Mouse (Mus musculus): ENCODE measurements around the gene Lpin2. TPM values are rescaled to one million over a fixed set of nuclear protein-coding genes. Genes with fewer than 3 reads are reported as not detected.
A peak's percentile ranks its signal among the peaks of the same experiment; 100 is the strongest.

Gene Lpin2
- polyA plus RNA-seq (2015; fragmentation: Nextera tagmentation; extraction: Ambion mirVana) = 54.1 and 65.8 TPM in 2 replicates

GRCm38 (mm10) chr17:71182211-71182721 is at the start of gene Lpin2:
Gene Lpin2 (plus strand): TSS chr17:71182560.
- no peaks in the 10 kb centered on the region for H3K36me3 ChIP-seq (ENCODE audit: insufficient read depth, low read length)
- H3K27me3 ChIP-seq (replicated peaks; ENCODE audit: insufficient read depth, low read length) = no peaks in the 10 kb centered on the region
- no peaks in the 10 kb centered on the region for H3K9me3 ChIP-seq (ENCODE audit: low read length)
- H3K4me2 ChIP-seq (replicated peaks; ENCODE audit: low read depth, low read length) = peak within 1 kb of the TSS; percentile 77
- peak; percentile 57 for DNase-seq (ENCODE audit: low spot score)
- peak within 1 kb of the TSS; percentile 88 for H3K9ac ChIP-seq (replicated peaks; ENCODE audit: low read depth)
- 16% methylated on average over 6 of the region's 6 CpGs for WGBS
- peak within 1 kb of the TSS; percentile 94 for H3K27ac ChIP-seq (ENCODE audit: low read length)
- no peak for ATAC-seq
- no peak for TF ChIP-seq CTCF (IDR thresholded peaks at IDR 0.05)
- H3K4me1 ChIP-seq (ENCODE audit: insufficient read depth, low read depth, low read length) = peaks cover 9% of the 10 kb centered on the region; the same call in 1 of the 2 replicates
- peak within 1 kb of the TSS; percentile 93 for H3K4me3 ChIP-seq (ENCODE audit: low read depth, low read length)

GRCm38 (mm10) chr17:71132856-71133439 is 49.4 kb upstream of the Lpin2 start:
- no peaks in the 10 kb centered on the region for H3K27me3 ChIP-seq (replicated peaks; ENCODE audit: insufficient read depth, low read length)
- no peak overlapping the region for H3K4me2 ChIP-seq (replicated peaks; ENCODE audit: low read depth, low read length)
- ATAC-seq (no peak), DNase-seq (ENCODE audit: low spot score) (no peak)
- H3K4me3 ChIP-seq (ENCODE audit: low read depth, low read length) = no peak overlapping the region
- WGBS = 75% methylated on average over 11 of the region's 11 CpGs
- TF ChIP-seq EP300 (IDR thresholded peaks at IDR 0.05) (no peak), CTCF (IDR thresholded peaks at IDR 0.05) (no peak)
- H3K36me3 ChIP-seq (ENCODE audit: insufficient read depth, low read length) = no peaks in the 10 kb centered on the region
- no peak overlapping the region for H3K9ac ChIP-seq (replicated peaks; ENCODE audit: low read depth)
- peaks cover 4% of the 10 kb centered on the region; the same call in 1 of the 2 replicates for H3K4me1 ChIP-seq (ENCODE audit: insufficient read depth, low read depth, low read length)
- no peaks in the 10 kb centered on the region for H3K9me3 ChIP-seq (ENCODE audit: low read length)
- no peak overlapping the region for H3K27ac ChIP-seq (ENCODE audit: low read length)

- H3K27ac ChIP-seq (ENCODE audit: low read length) = no peak overlapping the region
- no peak overlapping the region for H3K9ac ChIP-seq (replicated peaks; ENCODE audit: low read depth)
- ATAC-seq (no peak), DNase-seq (ENCODE audit: low spot score) (no peak)
- peaks cover 4% of the 10 kb centered on the region; the same call in 1 of the 2 replicates for H3K4me1 ChIP-seq (ENCODE audit: insufficient read depth, low read depth, low read length)
- H3K36me3 ChIP-seq (ENCODE audit: insufficient read depth, low read length) = no peaks in the 10 kb centered on the region
- no peak overlapping the region for H3K4me2 ChIP-seq (replicated peaks; ENCODE audit: low read depth, low read length)
- H3K27me3 ChIP-seq (replicated peaks; ENCODE audit: insufficient read depth, low read length) = no peaks in the 10 kb centered on the region
- no peaks in the 10 kb centered on the region for H3K9me3 ChIP-seq (ENCODE audit: low read length)
- H3K4me3 ChIP-seq (ENCODE audit: low read depth, low read length) = no peak overlapping the region
- WGBS = 93% methylated on average over 3 of the region's 3 CpGs
- TF ChIP-seq EP300 (IDR thresholded peaks at IDR 0.05) = no peak
- TF ChIP-seq CTCF (IDR thresholded peaks at IDR 0.05) = no peak
These were observed 47.9 kb upstream of the Lpin2 start for GRCm38 (mm10) chr17:71134441-71134955.

- H3K27me3 ChIP-seq (replicated peaks; ENCODE audit: insufficient read depth, low read length) = no peaks in the 10 kb centered on the region
- TF ChIP-seq EP300 (IDR thresholded peaks at IDR 0.05) (no peak), CTCF (IDR thresholded peaks at IDR 0.05) (no peak)
- H3K4me1 ChIP-seq (ENCODE audit: insufficient read depth, low read depth, low read length) = peaks cover 4% of the 10 kb centered on the region; the same call in 1 of the 2 replicates
- H3K27ac ChIP-seq (ENCODE audit: low read length) = no peak overlapping the region
- no peak overlapping the region for H3K9ac ChIP-seq (replicated peaks; ENCODE audit: low read depth)
- 25% methylated on average over 5 of the region's 5 CpGs for WGBS
- no peaks in the 10 kb centered on the region for H3K9me3 ChIP-seq (ENCODE audit: low read length)
- DNase-seq (ENCODE audit: low spot score) = peak; percentile 50
- H3K4me3 ChIP-seq (ENCODE audit: low read depth, low read length) = no peak overlapping the region
- H3K4me2 ChIP-seq (replicated peaks; ENCODE audit: low read depth, low read length) = no peak overlapping the region
- H3K36me3 ChIP-seq (ENCODE audit: insufficient read depth, low read length) = no peaks in the 10 kb centered on the region
- ATAC-seq = peak; percentile 38; the same call in 1 of the 2 replicates
These were observed 47.3 kb upstream of the Lpin2 start for GRCm38 (mm10) chr17:71135108-71135507.

- ATAC-seq (no peak), DNase-seq (ENCODE audit: low spot score) (no peak)
- WGBS = 80% methylated on average over 5 of the region's 5 CpGs
- Histone ChIP-seq H3K4me1 (ENCODE audit: insufficient read depth, low read depth, low read length) (peaks cover 4% of the 10 kb centered on the region; the same call in 1 of the 2 replicates), H3K36me3 (ENCODE audit: insufficient read depth, low read length) (no peaks in the 10 kb centered on the region), H3K27me3 (replicated peaks; ENCODE audit: insufficient read depth, low read length) (no peaks in the 10 kb centered on the region), H3K4me3 (ENCODE audit: low read depth, low read length) (no peak overlapping the region), H3K9me3 (ENCODE audit: low read length) (no peaks in the 10 kb centered on the region), H3K4me2 (replicated peaks; ENCODE audit: low read depth, low read length) (no peak overlapping the region), H3K9ac (replicated peaks; ENCODE audit: low read depth) (no peak overlapping the region), H3K27ac (ENCODE audit: low read length) (no peak overlapping the region)
- no peak for TF ChIP-seq EP300 (IDR thresholded peaks at IDR 0.05)
- TF ChIP-seq CTCF (IDR thresholded peaks at IDR 0.05) = no peak
These were observed 46.5 kb upstream of the Lpin2 start for GRCm38 (mm10) chr17:71135866-71136265.

GRCm38 (mm10) chr17:71136384-71137333 is 45.7 kb upstream of the Lpin2 start:
- DNase-seq (ENCODE audit: low spot score) (no peak), ATAC-seq (no peak)
- Histone ChIP-seq H3K4me3 (ENCODE audit: low read depth, low read length) (no peak overlapping the region), H3K27me3 (replicated peaks; ENCODE audit: insufficient read depth, low read length) (no peaks in the 10 kb centered on the region), H3K27ac (ENCODE audit: low read length) (no peak overlapping the region), H3K4me2 (replicated peaks; ENCODE audit: low read depth, low read length) (no peak overlapping the region), H3K36me3 (ENCODE audit: insufficient read depth, low read length) (no peaks in the 10 kb centered on the region), H3K9ac (replicated peaks; ENCODE audit: low read depth) (no peak overlapping the region), H3K4me1 (ENCODE audit: insufficient read depth, low read depth, low read length) (peaks cover 4% of the 10 kb centered on the region; the same call in 1 of the 2 replicates), H3K9me3 (ENCODE audit: low read length) (no peaks in the 10 kb centered on the region)
- TF ChIP-seq CTCF (IDR thresholded peaks at IDR 0.05) (no peak), EP300 (IDR thresholded peaks at IDR 0.05) (no peak)
- 37% methylated on average over 16 of the region's 16 CpGs for WGBS

Measured in lung, postnatal 0 days (tissue).